Mouse (Mus musculus) C2C12 (cell line): Measurements from ENCODE around the gene Akt3. TPM values are rescaled to one million over a fixed set of nuclear protein-coding genes. Genes with fewer than 3 reads are reported as not detected.

ENCODE experiments used
- H3K27me3 ChIP-seq: one replicate; pipeline ENCODE4 v1.6.1; 2011; ENCODE audit not compliant: control insufficient read depth, insufficient read depth, insufficient read length
- H3K36me3 ChIP-seq: one replicate; pipeline ENCODE4 v1.6.1; 2011; ENCODE audit not compliant: control insufficient read depth, insufficient read depth
- H3K4me3 ChIP-seq: one replicate; pipeline ENCODE4 v1.5.1; 2011; ENCODE audit warnings: mild to moderate bottlenecking, control low read depth; ENCODE audit not compliant: poor library complexity, insufficient read depth, severe bottlenecking
- H3K79me2 ChIP-seq: one replicate; pipeline ENCODE4 v1.6.1; 2011; ENCODE audit not compliant: control insufficient read depth, insufficient read depth
- H3K79me3 ChIP-seq: one replicate; pipeline ENCODE4 v1.6.1; 2011; ENCODE audit warnings: low read depth, control low read depth
- H3ac ChIP-seq: one replicate; pipeline ENCODE3; 2011; ENCODE audit warnings: low read depth; ENCODE audit not compliant: control insufficient read depth, insufficient read length
- CEBPB ChIP-seq: IDR thresholded peaks from one replicate; pipeline ENCODE4 v1.6.1; 2011; ENCODE audit warnings: low read depth, mild to moderate bottlenecking, control low read depth, moderate library complexity
- CTCF ChIP-seq: IDR thresholded peaks from one replicate; pipeline ENCODE4 v1.5.1; 2011; ENCODE audit not compliant: control insufficient read depth, insufficient read depth, insufficient read length
- FOSL1 ChIP-seq: IDR thresholded peaks from one replicate; pipeline ENCODE4 v1.8.0; 2011; ENCODE audit warnings: mild to moderate bottlenecking, low read length; ENCODE audit not compliant: poor library complexity, insufficient read depth, severe bottlenecking
- MAX ChIP-seq: IDR thresholded peaks from one replicate; pipeline ENCODE4 v1.6.1; 2011; ENCODE audit warnings: mild to moderate bottlenecking, control low read depth
- MYOD1 ChIP-seq: IDR thresholded peaks from one replicate; pipeline ENCODE4 v1.6.1; 2011; ENCODE audit warnings: low read depth; ENCODE audit not compliant: control insufficient read depth, insufficient read length
- MYOG ChIP-seq: IDR thresholded peaks from one replicate; pipeline ENCODE4 v1.6.1; 2011; ENCODE audit not compliant: control insufficient read depth, insufficient read length; ENCODE audit errors: extremely low read depth
- USF1 ChIP-seq: IDR thresholded peaks from one replicate; pipeline ENCODE4 v1.6.1; 2011; ENCODE audit warnings: low read depth, mild to moderate bottlenecking, control low read depth, moderate library complexity
- polyA plus RNA-seq: library from polyadenylated mRNA; unstranded; fragments of >200 nt; fragmentation: generic; extraction: Trizol; gene quantifications from one replicate; pipeline ENCODE4 v1.2.1, GENCODE M21; 2012; ENCODE audit warnings: missing spikeins

Gene Akt3
- polyA plus RNA-seq, 1 experiment: 8.6 TPM

- no peak overlapping the region for H3K4me3 ChIP-seq
- H3K79me3 ChIP-seq: no peaks in the 10 kb centered on the region
- no peaks in the 10 kb centered on the region for H3K27me3 ChIP-seq
- no peak overlapping the region for H3ac ChIP-seq
- no peaks in the 10 kb centered on the region for H3K79me2 ChIP-seq
- no peaks in the 10 kb centered on the region for H3K36me3 ChIP-seq
- TF ChIP-seq CTCF (no peak), MYOD1 (no peak), FOSL1 (no peak), USF1 (no peak), CEBPB (no peak), MYOG (no peak), MAX (no peak)
These were observed 270.8 kb downstream of the Akt3 start for GRCm38 (mm10) chr1:176986990-176987740.

DNA sequence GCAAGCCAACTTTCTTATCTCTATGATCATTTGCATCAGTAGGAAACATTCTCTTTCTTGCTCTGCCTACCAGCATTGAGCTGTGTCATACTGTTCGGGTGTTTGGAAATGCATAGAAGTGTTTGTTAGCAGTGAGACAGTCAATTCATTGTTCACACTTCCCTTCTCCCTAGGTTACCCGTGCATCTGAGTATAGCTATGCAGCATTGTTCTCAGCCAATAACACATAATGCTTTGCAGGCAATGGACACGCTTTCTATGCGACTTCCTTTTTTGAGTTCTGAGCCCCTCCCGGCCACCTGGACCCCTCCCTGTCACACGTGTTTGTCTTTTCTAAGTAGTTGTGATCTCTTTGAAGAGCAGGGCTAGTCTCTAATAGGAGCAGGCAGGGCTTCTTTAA is 271.7 kb downstream of the Akt3 start:
- no peaks in the 10 kb centered on the region for H3K27me3 ChIP-seq
- H3K36me3 ChIP-seq: no peaks in the 10 kb centered on the region
- H3ac ChIP-seq: no peak overlapping the region
- no peak for TF ChIP-seq USF1
- no peak for TF ChIP-seq CEBPB
- no peak for TF ChIP-seq FOSL1
- TF ChIP-seq CTCF: no peak
- no peak for TF ChIP-seq MYOG
- no peak for TF ChIP-seq MAX
- no peak for TF ChIP-seq MYOD1
- no peaks in the 10 kb centered on the region for H3K79me2 ChIP-seq
- H3K4me3 ChIP-seq: no peak overlapping the region
- no peaks in the 10 kb centered on the region for H3K79me3 ChIP-seq

- TF ChIP-seq CTCF (no peak), USF1 (no peak), MYOG (no peak), MYOD1 (no peak), CEBPB (no peak), MAX (no peak), FOSL1 (no peak)
- H3ac ChIP-seq: no peak overlapping the region
- no peaks in the 10 kb centered on the region for H3K27me3 ChIP-seq
- H3K4me3 ChIP-seq: no peak overlapping the region
- no peaks in the 10 kb centered on the region for H3K79me2 ChIP-seq
- no peaks in the 10 kb centered on the region for H3K36me3 ChIP-seq
- no peaks in the 10 kb centered on the region for H3K79me3 ChIP-seq
These were observed 272.3 kb downstream of the Akt3 start for GRCm38 (mm10) chr1:176985691-176986090.

GRCm38 (mm10) chr1:176982671-176983070 is 275.3 kb downstream of the Akt3 start:
- H3K27me3 ChIP-seq: no peaks in the 10 kb centered on the region
- no peak overlapping the region for H3K4me3 ChIP-seq
- no peaks in the 10 kb centered on the region for H3K36me3 ChIP-seq
- no peaks in the 10 kb centered on the region for H3K79me2 ChIP-seq
- no peak for TF ChIP-seq MYOD1
- no peaks in the 10 kb centered on the region for H3K79me3 ChIP-seq
- no peak overlapping the region for H3ac ChIP-seq

- Histone ChIP-seq H3K79me3 (no peaks in the 10 kb centered on the region), H3K27me3 (no peaks in the 10 kb centered on the region), H3K36me3 (no peaks in the 10 kb centered on the region), H3K4me3 (no peak overlapping the region), H3ac (no peak overlapping the region), H3K79me2 (no peaks in the 10 kb centered on the region)
- TF ChIP-seq CEBPB (no peak), FOSL1 (no peak), USF1 (no peak), MYOD1 (no peak), MYOG (no peak), MAX (no peak), CTCF (no peak)
These were observed 276.5 kb downstream of the Akt3 start for GRCm38 (mm10) chr1:176981511-176981910.

DNA sequence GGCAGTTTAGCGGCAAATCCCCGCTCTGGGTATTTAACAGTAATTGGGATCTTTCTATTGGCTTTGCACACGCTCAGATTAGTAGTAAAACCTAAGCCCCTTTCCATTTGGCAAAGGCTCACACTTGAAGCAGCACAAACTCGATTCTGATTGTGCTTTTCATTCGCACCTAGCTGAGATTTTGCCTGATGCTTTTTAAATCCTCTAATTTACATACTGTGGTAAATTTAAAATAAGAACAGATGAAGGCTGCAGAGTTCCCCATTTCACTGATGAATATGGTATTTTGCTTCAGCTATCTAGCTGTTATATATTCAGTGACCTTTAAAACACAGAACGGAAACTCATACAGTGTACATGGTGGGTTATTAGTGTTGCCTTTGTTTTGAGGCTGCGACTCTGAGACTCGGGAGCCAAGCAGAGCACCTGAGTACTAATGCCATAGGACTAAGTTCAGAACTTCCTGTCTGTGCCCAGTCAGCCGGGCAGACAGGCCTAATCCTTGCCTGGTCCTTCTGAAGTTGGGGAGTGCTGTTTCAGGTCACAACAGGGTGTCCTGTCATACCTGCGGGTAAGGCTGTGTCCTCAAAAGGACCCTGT is 277.1 kb downstream of the Akt3 start:
- Histone ChIP-seq H3K79me2 (no peaks in the 10 kb centered on the region), H3K27me3 (no peaks in the 10 kb centered on the region), H3ac (no peak overlapping the region), H3K4me3 (no peak overlapping the region), H3K36me3 (no peaks in the 10 kb centered on the region), H3K79me3 (no peaks in the 10 kb centered on the region)
- no peak for TF ChIP-seq FOSL1
- TF ChIP-seq CEBPB: no peak
- TF ChIP-seq MAX: no peak
- TF ChIP-seq MYOD1: no peak
- TF ChIP-seq CTCF: no peak
- no peak for TF ChIP-seq USF1
- TF ChIP-seq MYOG: no peak
